Mouse (Mus musculus) intestine, embryonic 15.5 days (tissue): ENCODE results near the gene Fbxl3. TPM values are rescaled to one million over a fixed set of nuclear protein-coding genes. Genes with fewer than 3 reads are reported as not detected.

ENCODE experiments used
- ATAC-seq: fragments of 200-750 bp; cut with Nextera tagmentation; 2 replicates; pipeline ENCODE4 v1.8.0; 2017; ENCODE audit warnings: moderate TSS enrichment, moderate library complexity
- H3K27ac ChIP-seq: fragments of 300-500 bp; sonication (generic); 2 replicates; pipeline ENCODE4 v1.5.1; 2015; ENCODE audit warnings: mild to moderate bottlenecking, inconsistent platforms
- H3K27me3 ChIP-seq: fragments of 300-500 bp; sonication (generic); replicated peaks from 2 replicates; pipeline ENCODE4 v1.6.1; 2015; ENCODE audit warnings: inconsistent platforms
- H3K36me3 ChIP-seq: fragments of 300-500 bp; sonication (generic); 2 replicates; pipeline ENCODE4 v1.6.1; 2015; ENCODE audit warnings: inconsistent platforms
- H3K4me1 ChIP-seq: fragments of 300-500 bp; sonication (generic); replicated peaks from 2 replicates; pipeline ENCODE4 v1.6.1; 2015; ENCODE audit warnings: inconsistent platforms
- H3K4me2 ChIP-seq: fragments of 300-500 bp; sonication (generic); replicated peaks from 2 replicates; pipeline ENCODE4 v1.6.1; 2015; ENCODE audit warnings: mild to moderate bottlenecking, inconsistent platforms
- H3K4me3 ChIP-seq: fragments of 300-500 bp; sonication (generic); replicated peaks from 2 replicates; pipeline ENCODE4 v1.5.1; 2015; ENCODE audit warnings: inconsistent platforms
- H3K9ac ChIP-seq: fragments of 300-500 bp; sonication (generic); 2 replicates; pipeline ENCODE4 v1.6.1; 2015; ENCODE audit warnings: inconsistent platforms
- H3K9me3 ChIP-seq: fragments of 300-500 bp; sonication (generic); 2 replicates; pipeline ENCODE4 v1.6.1; 2016; ENCODE audit warnings: inconsistent platforms
- WGBS: fragments of 180-500 bp; shearing (Covaris S2); methylation state at CpG from one replicate; pipeline ENCODE4 v1.1.7; 2015; 5-methylcytosine and 5-hydroxymethylcytosine counted together
- polyA plus RNA-seq: library from polyadenylated mRNA; unstranded; fragments of >200 nt; fragmentation: Nextera tagmentation; extraction: Ambion mirVana; gene quantifications from 2 replicates; pipeline ENCODE4 v1.2.1, GENCODE M21; 2015

Gene Fbxl3
- polyA plus RNA-seq, 1 experiment from 2014 or later = 23.0 TPM

GRCm38 (mm10) chr14:103065294-103066167, 33.8 kb downstream of the Fbxl3 start:
- Histone ChIP-seq H3K4me2 (peak overlapping the region; percentile 43; the same call in 1 of the 2 replicates), H3K9me3 (no peaks in the 10 kb centered on the region), H3K9ac (no peak overlapping the region)

GRCm38 (mm10) chr14:103059495-103059894, 39.9 kb downstream of the Fbxl3 start:
- Histone ChIP-seq H3K27ac (no peak overlapping the region), H3K4me2 (no peak overlapping the region), H3K4me1 (no peaks in the 10 kb centered on the region), H3K4me3 (no peak overlapping the region), H3K27me3 (no peaks in the 10 kb centered on the region), H3K9me3 (no peaks in the 10 kb centered on the region), H3K9ac (no peak overlapping the region), H3K36me3 (no peaks in the 10 kb centered on the region)
- WGBS = 83% methylated on average over 10 of the region's 10 CpGs
- ATAC-seq = no peak

More at GRCm38 (mm10) chr14:103065294-103066167, 33.8 kb downstream of the Fbxl3 start:
- H3K27me3 ChIP-seq = no peaks in the 10 kb centered on the region
- no peak overlapping the region for H3K4me3 ChIP-seq
- no peaks in the 10 kb centered on the region for H3K36me3 ChIP-seq
- no peak for ATAC-seq
- WGBS = 15% methylated on average over 10 of the region's 10 CpGs
- no peaks in the 10 kb centered on the region for H3K4me1 ChIP-seq
- H3K27ac ChIP-seq = no peak overlapping the region

GRCm38 (mm10) chr14:103058998-103059397, 40.4 kb downstream of the Fbxl3 start:
- Histone ChIP-seq H3K27ac (no peak overlapping the region), H3K4me2 (no peak overlapping the region), H3K27me3 (no peaks in the 10 kb centered on the region), H3K36me3 (no peaks in the 10 kb centered on the region), H3K4me3 (no peak overlapping the region), H3K9ac (no peak overlapping the region), H3K9me3 (no peaks in the 10 kb centered on the region), H3K4me1 (no peaks in the 10 kb centered on the region)
- WGBS = 30% methylated on average over 1 of the region's 1 CpGs
- ATAC-seq = no peak

- 86% methylated on average over 7 of the region's 7 CpGs for WGBS
- no peak for ATAC-seq
- H3K9me3 ChIP-seq = no peaks in the 10 kb centered on the region
These were observed 42.8 kb downstream of the Fbxl3 start for GRCm38 (mm10) chr14:103056601-103057000.

GRCm38 (mm10) chr14:103054731-103055130, 44.6 kb downstream of the Fbxl3 start:
- Histone ChIP-seq H3K4me2 (no peak overlapping the region), H3K4me1 (no peaks in the 10 kb centered on the region), H3K4me3 (no peak overlapping the region), H3K27ac (no peak overlapping the region), H3K9ac (no peak overlapping the region), H3K27me3 (no peaks in the 10 kb centered on the region), H3K9me3 (no peaks in the 10 kb centered on the region), H3K36me3 (no peaks in the 10 kb centered on the region)
- WGBS = 87% methylated on average over 13 of the region's 13 CpGs
- ATAC-seq = no peak

More at GRCm38 (mm10) chr14:103056601-103057000, 42.8 kb downstream of the Fbxl3 start:
- no peaks in the 10 kb centered on the region for H3K27me3 ChIP-seq
- no peaks in the 10 kb centered on the region for H3K4me1 ChIP-seq
- H3K36me3 ChIP-seq = no peaks in the 10 kb centered on the region
- H3K27ac ChIP-seq = no peak overlapping the region
- no peak overlapping the region for H3K4me2 ChIP-seq
- H3K9ac ChIP-seq = no peak overlapping the region
- no peak overlapping the region for H3K4me3 ChIP-seq

- Histone ChIP-seq H3K9me3 (no peaks in the 10 kb centered on the region), H3K9ac (no peak overlapping the region), H3K27ac (no peak overlapping the region), H3K4me3 (no peak overlapping the region), H3K4me2 (no peak overlapping the region), H3K27me3 (no peaks in the 10 kb centered on the region), H3K4me1 (no peaks in the 10 kb centered on the region), H3K36me3 (no peaks in the 10 kb centered on the region)
- 38% methylated on average over 8 of the region's 8 CpGs for WGBS
- peak; percentile 86 for ATAC-seq
These were observed 48.1 kb downstream of the Fbxl3 start for GRCm38 (mm10) chr14:103051159-103051769.

- H3K4me2 ChIP-seq = no peak overlapping the region
- no peaks in the 10 kb centered on the region for H3K9me3 ChIP-seq
- H3K27me3 ChIP-seq = no peaks in the 10 kb centered on the region
- WGBS = 84% methylated on average over 11 of the region's 11 CpGs
- ATAC-seq = no peak
- H3K27ac ChIP-seq = no peak overlapping the region
- no peaks in the 10 kb centered on the region for H3K36me3 ChIP-seq
- H3K4me1 ChIP-seq = no peaks in the 10 kb centered on the region
- H3K4me3 ChIP-seq = no peak overlapping the region
- no peak overlapping the region for H3K9ac ChIP-seq
These were observed 50.9 kb downstream of the Fbxl3 start for GRCm38 (mm10) chr14:103048292-103049086.

- 79% methylated on average over 2 of the region's 2 CpGs for WGBS
- no peak within 1 kb of the TSS for H3K9ac ChIP-seq
- H3K4me2 ChIP-seq = no peak within 1 kb of the TSS
- ATAC-seq = no peak
- no peaks in the 10 kb centered on the region for H3K36me3 ChIP-seq
- no peaks in the 10 kb centered on the region for H3K9me3 ChIP-seq
- no peaks in the 10 kb centered on the region for H3K27me3 ChIP-seq
- no peaks in the 10 kb centered on the region for H3K4me1 ChIP-seq
- no peak within 1 kb of the TSS for H3K4me3 ChIP-seq
- no peak within 1 kb of the TSS for H3K27ac ChIP-seq
These were observed 52.7 kb downstream of the Fbxl3 start, which contains the start of gene Acod1 for GRCm38 (mm10) chr14:103046677-103047076. TSS of gene Acod1 (plus strand) at chr14:103046977.

GRCm38 (mm10) chr14:103037016-103037415, 62.4 kb downstream of the Fbxl3 start:
- Histone ChIP-seq H3K9ac (no peak overlapping the region), H3K9me3 (no peaks in the 10 kb centered on the region), H3K4me2 (no peak overlapping the region), H3K27me3 (no peaks in the 10 kb centered on the region), H3K4me3 (no peak overlapping the region), H3K36me3 (no peaks in the 10 kb centered on the region), H3K27ac (no peak overlapping the region), H3K4me1 (no peaks in the 10 kb centered on the region)
- no peak for ATAC-seq
- WGBS = 80% methylated on average over 3 of the region's 3 CpGs

GRCm38 (mm10) chr14:103034076-103034475, 65.3 kb downstream of the Fbxl3 start:
- 88% methylated on average over 9 of the region's 9 CpGs for WGBS
- no peak overlapping the region for H3K4me2 ChIP-seq
- H3K9ac ChIP-seq = no peak overlapping the region
- H3K4me3 ChIP-seq = no peak overlapping the region
- no peaks in the 10 kb centered on the region for H3K27me3 ChIP-seq
- H3K9me3 ChIP-seq = no peaks in the 10 kb centered on the region
- no peaks in the 10 kb centered on the region for H3K4me1 ChIP-seq
- no peak for ATAC-seq
- H3K36me3 ChIP-seq = no peaks in the 10 kb centered on the region
- H3K27ac ChIP-seq = no peak overlapping the region

- H3K4me2 ChIP-seq = no peak overlapping the region
- H3K4me3 ChIP-seq = no peak overlapping the region
- H3K4me1 ChIP-seq = no peaks in the 10 kb centered on the region
- H3K9ac ChIP-seq = no peak overlapping the region
- 59% methylated on average over 10 of the region's 10 CpGs for WGBS
- H3K36me3 ChIP-seq = no peaks in the 10 kb centered on the region
- no peak overlapping the region for H3K27ac ChIP-seq
- no peaks in the 10 kb centered on the region for H3K9me3 ChIP-seq
- ATAC-seq = peak; percentile 31; the same call in 1 of the 2 replicates
- no peaks in the 10 kb centered on the region for H3K27me3 ChIP-seq
These were observed 66.0 kb downstream of the Fbxl3 start for GRCm38 (mm10) chr14:103033271-103033823.
